Mouse (Mus musculus) kidney, adult 2 months (tissue): ENCODE measurements around the gene Cerkl.

Experiments used
- CTCF ChIP-seq: fragments of 200-500 bp; conservative IDR thresholded peaks from 2 replicates; pipeline ENCODE4 v1.5.1; 2011; ENCODE audit warnings: low read depth, mild to moderate bottlenecking, control low read depth, low read length, moderate library complexity, mixed read lengths; ENCODE audit not compliant: insufficient read depth, insufficient read length
- POLR2A ChIP-seq: fragments of 200-500 bp; IDR thresholded peaks from one replicate; pipeline ENCODE4 v1.6.1; 2011; ENCODE audit warnings: low read depth, low read length, control low read depth

GRCm38 (mm10) chr2:79456575-79457349, at the start of gene Cerkl, which contains the start of gene Neurod1:
- no peak for TF ChIP-seq CTCF
- no peak for TF ChIP-seq POLR2A
